Mouse (Mus musculus) heart, embryonic 11.5 days (tissue): ENCODE data around the gene Clrn3. TPM values are rescaled to one million over a fixed set of nuclear protein-coding genes. Genes with fewer than 3 reads are reported as not detected.
"Not testable (repeated sequence)": the region's sequence is repeated elsewhere in the genome, so short reads cannot be mapped to it uniquely, and the experiment has no call there.

ENCODE experiments used
- ATAC-seq: fragments of 200-750 bp; cut with Nextera tagmentation; replicated peaks from 2 replicates; pipeline ENCODE4 v1.8.0; 2017; ENCODE audit warnings: moderate library complexity; ENCODE audit not compliant: insufficient number of reproducible peaks, low FRiP score, low TSS enrichment
- H3K27ac ChIP-seq: fragments of 300-500 bp; sonication (generic); 2 replicates; pipeline ENCODE4 v1.5.1; 2014; ENCODE audit warnings: mild to moderate bottlenecking, low read depth, low read length
- H3K27me3 ChIP-seq: fragments of 300-500 bp; sonication (generic); 2 replicates; pipeline ENCODE4 v1.6.1; 2014; ENCODE audit warnings: mild to moderate bottlenecking, low read length, mixed read lengths; ENCODE audit not compliant: control insufficient read depth, insufficient read depth
- H3K36me3 ChIP-seq: fragments of 300-500 bp; sonication (generic); 2 replicates; pipeline ENCODE4 v1.6.1; 2014; ENCODE audit warnings: mild to moderate bottlenecking, low read length, moderate library complexity, mixed read lengths; ENCODE audit not compliant: control insufficient read depth, insufficient read depth
- H3K4me1 ChIP-seq: fragments of 300-500 bp; sonication (generic); 2 replicates; pipeline ENCODE4 v1.6.1; 2014; ENCODE audit warnings: low read length; ENCODE audit not compliant: control insufficient read depth, insufficient read depth
- H3K4me2 ChIP-seq: fragments of 300-500 bp; sonication (generic); 2 replicates; pipeline ENCODE4 v1.6.1; 2014; ENCODE audit warnings: mild to moderate bottlenecking, moderate library complexity
- H3K4me3 ChIP-seq: fragments of 300-500 bp; sonication (generic); 2 replicates; pipeline ENCODE4 v1.5.1; 2014; ENCODE audit warnings: low read depth, low read length
- H3K9ac ChIP-seq: fragments of 300-500 bp; sonication (generic); 2 replicates; pipeline ENCODE4 v1.6.1; 2014; ENCODE audit warnings: mild to moderate bottlenecking, low read depth, low read length, moderate library complexity
- H3K9me3 ChIP-seq: fragments of 300-500 bp; sonication (generic); replicated peaks from 2 replicates; pipeline ENCODE4 v1.6.1; 2016; ENCODE audit warnings: low read length; ENCODE audit not compliant: control insufficient read depth
- WGBS: fragments of 180-500 bp; shearing (Covaris S2); extraction: QIAGEN DNeasy Blood & Tissue Kit; methylation state at CpG from one replicate; pipeline ENCODE4 v1.1.7; 2014; ENCODE audit not compliant: insufficient replicate concordance; 5-methylcytosine and 5-hydroxymethylcytosine counted together
- polyA plus RNA-seq: library from polyadenylated mRNA; unstranded; fragments of >200 nt; fragmentation: Nextera tagmentation; extraction: Ambion mirVana; gene quantifications from 2 replicates; pipeline ENCODE4 v1.2.1, GENCODE M21; 2014

Clrn3 gene
- polyA plus RNA-seq, 1 experiment from 2014 or later, result not detected

GRCm38 (mm10) chr7:135508602-135509001, 19.9 kb downstream of the Clrn3 start:
- 76% methylated on average over 4 of the region's 4 CpGs for WGBS

DNA sequence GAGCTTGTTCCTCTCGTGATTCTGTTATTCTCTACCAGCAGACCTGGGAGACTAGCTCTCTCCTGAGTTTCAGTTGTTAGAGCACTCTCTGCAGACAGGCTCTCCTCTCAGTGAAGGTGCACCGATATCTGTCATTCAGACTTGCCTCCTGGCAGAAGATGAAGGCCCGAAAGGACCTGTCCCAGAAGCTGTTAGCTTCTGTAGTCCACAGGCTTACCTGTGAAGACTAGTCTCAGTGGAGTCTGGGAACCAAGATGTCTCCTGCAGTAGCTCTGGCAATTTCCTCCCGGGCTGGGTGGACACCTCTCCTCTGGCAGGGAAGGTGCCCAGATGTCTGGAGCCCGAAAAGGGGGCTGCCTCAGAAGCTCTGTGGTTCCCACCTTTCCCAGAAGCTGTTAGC, 21.9 kb downstream of the Clrn3 start:
- ATAC-seq, H3K4me2 ChIP-seq, H3K9me3 ChIP-seq, H3K27ac ChIP-seq, H3K36me3 ChIP-seq, H3K27me3 ChIP-seq, H3K9ac ChIP-seq, H3K4me1 ChIP-seq, H3K4me3 ChIP-seq: not testable (repeated sequence)
- 83% methylated on average over 5 of the region's 5 CpGs for WGBS

More at GRCm38 (mm10) chr7:135508602-135509001, 19.9 kb downstream of the Clrn3 start:
- Histone ChIP-seq H3K9me3 (no peaks in the 10 kb centered on the region), H3K4me2 (no peak overlapping the region), H3K36me3 (no peaks in the 10 kb centered on the region), H3K27me3 (no peaks in the 10 kb centered on the region), H3K4me3 (no peak overlapping the region), H3K4me1 (no peaks in the 10 kb centered on the region), H3K9ac (no peak overlapping the region), H3K27ac (no peak overlapping the region)
- no peak for ATAC-seq

DNA sequence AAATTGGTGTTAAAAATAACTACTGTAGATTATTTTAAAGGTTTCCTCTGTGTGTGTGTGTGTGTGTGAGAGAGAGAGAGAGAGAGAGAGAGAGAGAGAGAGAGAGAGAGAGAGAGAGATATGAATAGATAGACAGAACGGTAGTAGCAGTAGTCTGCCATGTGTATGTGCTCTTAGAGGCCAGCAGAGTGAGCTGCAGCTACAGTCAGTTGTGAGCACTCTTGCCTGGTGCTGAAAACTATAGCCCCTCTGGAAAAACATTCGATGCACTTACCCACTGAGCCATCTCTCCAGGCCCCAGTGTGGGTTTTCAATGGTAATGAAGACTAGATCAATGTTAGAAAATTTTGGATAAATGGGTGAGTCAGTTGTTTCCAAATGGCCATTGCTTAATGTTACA, 29.1 kb downstream of the Clrn3 start:
- no peak overlapping the region for H3K4me2 ChIP-seq
- no peaks in the 10 kb centered on the region for H3K4me1 ChIP-seq
- no peaks in the 10 kb centered on the region for H3K36me3 ChIP-seq
- no peak overlapping the region for H3K4me3 ChIP-seq
- H3K9ac ChIP-seq, result no peak overlapping the region
- no peak overlapping the region for H3K27ac ChIP-seq
- no peak for ATAC-seq
- no peaks in the 10 kb centered on the region for H3K9me3 ChIP-seq
- 46% methylated on average over 2 of the region's 2 CpGs for WGBS
- H3K27me3 ChIP-seq, result no peaks in the 10 kb centered on the region

DNA sequence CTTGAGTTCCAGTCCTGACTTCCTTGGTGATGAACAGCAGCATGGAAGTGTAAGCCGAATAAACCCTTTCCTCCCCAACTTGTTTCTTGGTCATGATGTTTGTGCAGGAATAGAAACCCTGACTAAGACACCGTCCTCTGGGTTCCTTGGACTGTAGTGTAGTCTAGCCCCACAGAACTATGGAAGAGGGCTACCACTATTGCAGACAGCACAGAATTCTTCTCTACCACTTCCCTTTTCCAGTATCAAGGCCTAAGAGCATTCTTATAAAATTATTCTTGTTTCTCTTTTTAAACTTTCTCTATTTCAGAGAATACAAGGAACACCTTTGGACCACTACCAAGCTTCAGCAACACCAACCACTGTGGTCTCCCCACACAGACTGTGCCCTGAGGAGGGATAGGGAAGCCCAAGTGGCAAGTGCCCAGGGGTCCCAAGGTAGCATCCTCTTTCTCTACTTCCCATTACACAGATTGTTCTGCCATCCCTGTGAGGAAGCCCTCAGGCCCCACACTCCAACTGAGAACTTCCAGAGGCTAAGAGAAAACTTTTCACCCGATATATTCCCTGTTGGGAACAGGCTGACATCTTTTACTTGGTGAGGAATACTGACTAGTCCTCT, 29.8 kb downstream of the Clrn3 start:
- ATAC-seq, result no peak
- Histone ChIP-seq H3K4me3 (no peak overlapping the region), H3K9me3 (no peaks in the 10 kb centered on the region), H3K27ac (no peak overlapping the region), H3K27me3 (no peaks in the 10 kb centered on the region), H3K9ac (no peak overlapping the region), H3K4me2 (no peak overlapping the region), H3K4me1 (no peaks in the 10 kb centered on the region), H3K36me3 (no peaks in the 10 kb centered on the region)
- WGBS, result 55% methylated on average over 3 of the region's 3 CpGs

DNA sequence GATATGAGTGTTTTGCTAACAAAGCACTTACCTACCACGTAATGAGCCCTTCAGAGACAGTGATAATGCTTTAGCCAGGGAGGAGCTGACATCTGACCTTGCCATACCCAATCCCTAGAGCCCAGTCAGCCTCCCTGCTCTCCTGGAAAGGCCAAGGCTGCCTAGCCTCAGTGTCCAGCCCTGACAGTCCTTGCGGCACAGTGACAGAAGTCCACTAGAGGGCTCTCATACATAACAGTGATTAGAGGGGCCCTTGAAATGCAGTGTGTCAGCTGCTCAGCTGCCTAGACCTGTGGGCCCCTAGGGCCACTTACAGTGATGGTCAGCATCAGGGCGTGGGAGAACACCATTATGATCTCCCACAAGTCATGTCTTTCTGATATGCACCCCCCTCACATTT, 33.2 kb downstream of the Clrn3 start:
- no peaks in the 10 kb centered on the region for H3K4me1 ChIP-seq
- H3K27me3 ChIP-seq, result no peaks in the 10 kb centered on the region
- no peak overlapping the region for H3K4me3 ChIP-seq
- H3K36me3 ChIP-seq, result no peaks in the 10 kb centered on the region
- no peak for ATAC-seq
- no peak overlapping the region for H3K27ac ChIP-seq
- no peaks in the 10 kb centered on the region for H3K9me3 ChIP-seq
- H3K4me2 ChIP-seq, result no peak overlapping the region
- 25% methylated on average over 3 of the region's 3 CpGs for WGBS
- H3K9ac ChIP-seq, result no peak overlapping the region

- WGBS, result 58% methylated on average over 8 of the region's 8 CpGs
- Histone ChIP-seq H3K9me3 (no peaks in the 10 kb centered on the region), H3K4me1 (peaks cover 3% of the 10 kb centered on the region; the same call in 1 of the 2 replicates), H3K36me3 (no peaks in the 10 kb centered on the region), H3K4me3 (no peak overlapping the region), H3K9ac (no peak overlapping the region), H3K27me3 (0 out of 2 replicates have a peak, but pooled peaks cover 2% of the 10 kb centered on the region), H3K27ac (no peak overlapping the region), H3K4me2 (no peak overlapping the region)
- no peak for ATAC-seq
These were observed 38.0 kb downstream of the Clrn3 start for GRCm38 (mm10) chr7:135490500-135490886.

DNA sequence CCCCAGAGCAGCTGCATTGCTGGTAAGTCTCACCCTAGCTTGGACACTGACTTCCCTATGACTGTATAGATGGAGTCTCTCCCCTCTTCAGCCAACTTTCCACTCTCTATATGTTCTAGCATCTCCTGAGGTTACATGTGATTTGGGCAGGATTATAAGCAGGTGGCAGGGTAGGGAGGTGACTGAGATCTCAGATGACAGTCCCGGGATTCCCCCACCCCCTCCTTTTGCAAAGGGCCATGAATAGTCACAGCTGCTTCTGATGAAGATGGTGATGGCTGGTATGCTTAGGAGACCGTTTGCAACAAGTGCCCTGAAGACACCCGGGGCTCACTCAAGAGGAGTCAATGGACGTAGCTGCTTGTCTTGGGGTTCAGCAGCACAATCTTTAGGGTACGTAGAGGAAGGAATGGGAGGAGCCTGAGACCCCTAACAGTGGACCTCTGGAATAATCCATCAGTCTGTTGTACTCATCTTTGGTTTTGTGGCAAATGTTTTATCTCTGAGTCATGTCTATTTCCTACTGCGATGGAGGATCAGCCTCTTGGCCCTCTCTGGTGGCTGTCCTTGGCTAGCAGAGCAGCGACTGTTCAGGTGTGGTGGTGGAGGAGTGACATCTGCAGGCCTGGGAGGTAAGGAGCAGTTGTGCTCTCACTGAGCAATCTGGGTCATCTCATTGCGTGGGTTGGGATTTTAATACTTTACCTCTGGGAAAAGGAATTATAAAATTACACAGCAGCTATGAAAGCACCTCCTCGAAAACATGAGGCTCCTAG, 38.5 kb downstream of the Clrn3 start:
- WGBS, result 68% methylated on average over 9 of the region's 9 CpGs
- no peak overlapping the region for H3K4me2 ChIP-seq
- H3K9me3 ChIP-seq, result no peaks in the 10 kb centered on the region
- H3K36me3 ChIP-seq, result no peaks in the 10 kb centered on the region
- no peak for ATAC-seq
- 0 out of 2 replicates have a peak, but pooled peaks cover 2% of the 10 kb centered on the region for H3K27me3 ChIP-seq
- H3K9ac ChIP-seq, result no peak overlapping the region
- H3K27ac ChIP-seq, result no peak overlapping the region
- H3K4me3 ChIP-seq, result no peak overlapping the region
- peaks cover 3% of the 10 kb centered on the region; the same call in 1 of the 2 replicates for H3K4me1 ChIP-seq

GRCm38 (mm10) chr7:135488214-135488810, 40.1 kb downstream of the Clrn3 start:
- H3K9me3 ChIP-seq, result no peaks in the 10 kb centered on the region
- no peak overlapping the region for H3K9ac ChIP-seq
- H3K27ac ChIP-seq, result no peak overlapping the region
- peaks cover 3% of the 10 kb centered on the region; the same call in 1 of the 2 replicates for H3K4me1 ChIP-seq
- 70% methylated on average over 6 of the region's 6 CpGs for WGBS
- peaks cover 8% of the 10 kb centered on the region for H3K27me3 ChIP-seq
- no peaks in the 10 kb centered on the region for H3K36me3 ChIP-seq
- no peak overlapping the region for H3K4me2 ChIP-seq
- no peak overlapping the region for H3K4me3 ChIP-seq
- ATAC-seq, result no peak
